Mouse (Mus musculus): ENCODE data around the gene Gm4767. TPM values are rescaled to one million over a fixed set of nuclear protein-coding genes. Genes with fewer than 3 reads are reported as not detected.
"Not testable (repeated sequence)": the region's sequence is repeated elsewhere in the genome, so short reads cannot be mapped to it uniquely, and the experiment has no call there.

Gm4767 gene
- total RNA-seq (2021), result 1 to 10 TPM; 1.2 to 1.9 TPM
- long read RNA-seq, experiment 1, result 0 reads
- long read RNA-seq, experiment 2, partial matches to known transcripts, result 0 of 1 reads
- long read RNA-seq, experiment 2, other reads (novel, unspliced or antisense), result 1 of 1 reads

DNA sequence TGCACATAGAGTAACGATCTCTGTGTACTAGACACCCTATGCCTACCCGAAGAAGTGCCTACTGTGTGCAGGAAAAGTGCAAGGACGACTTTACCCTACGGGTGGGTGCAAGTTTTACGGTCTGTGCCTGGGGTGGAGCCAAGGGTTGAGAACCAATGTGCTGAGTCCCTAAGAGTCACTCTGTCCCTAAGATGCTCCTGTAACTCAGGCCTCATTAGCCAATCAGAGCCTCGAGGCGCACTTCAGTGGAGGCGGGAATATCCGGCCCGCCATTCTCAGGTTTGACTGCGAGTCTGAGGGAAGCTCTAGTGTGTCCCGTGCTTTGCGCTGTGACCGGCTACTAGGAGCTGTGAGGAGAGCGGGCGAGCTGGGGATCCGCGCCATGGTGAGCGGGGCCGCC, at the start of gene Gm4767:
Gene Gm4767, plus strand, starts transcription at position 288 of the 400 bp plus-strand sequence.
- DNase-seq (ENCODE audit: low spot score in 2 of 2), result not testable (repeated sequence)

GRCm38 (mm10) chr10:81770506-81771403, 41.2 kb upstream of the Gm4767 start, which contains the start of gene Gm3055:
Gene Gm3055, minus strand, starts transcription at chr10:81771161.
- DNase-seq (ENCODE audit: low spot score in 2 of 2), result not testable (repeated sequence)

DNA sequence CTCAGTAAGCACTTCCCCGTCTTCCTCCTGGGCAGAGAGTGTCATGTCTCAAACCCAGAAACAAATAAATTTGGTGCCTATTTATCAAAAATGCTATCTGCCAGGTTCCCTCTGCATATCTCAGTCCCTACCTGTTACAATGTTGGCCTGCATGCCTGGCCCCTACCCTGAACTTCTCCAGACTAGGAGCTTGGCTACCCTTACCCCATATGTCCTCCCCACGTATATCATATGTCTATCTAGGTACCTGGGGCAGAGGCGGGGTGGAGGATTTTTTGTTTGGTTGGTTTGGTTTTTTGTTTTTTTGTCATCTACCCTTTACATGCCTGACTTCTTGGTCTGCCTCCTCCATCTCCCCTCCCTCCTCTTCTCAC, 40.6 kb upstream of the Gm4767 start:
- not testable (repeated sequence) for DNase-seq (ENCODE audit: low spot score in 2 of 2)

DNA sequence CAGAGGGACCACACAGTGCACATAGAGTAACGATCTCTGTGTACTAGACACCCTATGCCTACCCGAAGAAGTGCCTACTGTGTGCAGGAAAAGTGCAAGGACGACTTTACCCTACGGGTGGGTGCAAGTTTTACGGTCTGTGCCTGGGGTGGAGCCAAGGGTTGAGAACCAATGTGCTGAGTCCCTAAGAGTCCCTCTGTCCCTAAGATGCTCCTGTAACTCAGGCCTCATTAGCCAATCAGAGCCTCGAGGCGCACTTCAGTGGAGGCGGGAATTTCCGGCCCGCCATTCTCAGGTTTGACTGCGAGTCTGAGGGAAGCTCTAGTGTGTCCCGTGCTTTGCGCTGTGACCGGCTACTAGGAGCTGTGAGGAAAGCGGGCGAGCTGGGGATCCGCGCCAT, 34.2 kb downstream of the Gm4767 start:
- DNase-seq (ENCODE audit: low spot score in 2 of 2), result not testable (repeated sequence)

DNA sequence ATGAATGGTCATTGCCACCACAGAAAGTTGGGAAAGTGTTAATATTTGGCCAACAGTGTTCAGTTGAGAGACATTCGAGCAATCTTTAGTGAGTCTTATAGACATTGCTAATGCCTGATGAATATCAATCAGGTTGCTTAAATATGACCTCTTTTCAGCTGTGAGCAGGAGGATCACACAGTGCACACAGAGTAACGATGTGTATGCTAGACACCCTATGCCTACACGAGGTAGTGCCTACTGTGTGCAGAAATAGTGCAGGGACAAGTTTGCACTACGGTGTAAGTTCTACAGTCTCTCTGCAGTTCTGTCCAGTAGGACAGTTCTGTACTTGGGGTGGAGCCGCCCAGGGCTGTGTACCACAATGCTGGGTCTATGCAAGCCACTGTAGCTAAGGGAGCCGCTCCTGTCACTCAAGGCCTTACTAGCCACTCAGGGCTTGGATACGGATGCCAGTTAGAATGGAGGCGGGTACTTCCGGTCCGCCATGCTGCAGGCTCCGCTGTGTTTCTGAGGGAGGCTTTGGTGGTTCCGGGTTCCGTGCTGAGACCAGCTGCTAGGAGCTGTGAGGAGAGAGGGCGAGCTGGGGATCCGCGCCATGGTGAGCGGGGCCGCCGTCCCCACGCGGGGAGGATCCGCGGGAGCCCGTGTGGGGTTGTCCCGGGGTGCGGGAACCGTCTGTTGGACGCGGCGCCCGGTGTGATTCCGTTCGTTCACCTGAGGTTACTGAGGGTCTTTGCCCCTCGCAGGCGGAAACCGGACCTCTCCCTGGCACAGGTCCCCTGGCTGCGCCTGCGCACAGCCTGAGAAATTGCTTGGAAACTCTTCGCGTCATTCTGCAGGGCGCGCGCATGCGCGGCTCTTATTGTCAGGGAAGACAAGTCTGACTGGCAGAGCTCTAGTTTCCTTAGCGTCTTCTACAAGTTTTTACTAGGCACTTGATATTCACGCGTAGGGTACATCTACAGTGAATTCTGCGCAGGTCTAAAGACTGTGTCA, 51.7 kb downstream of the Gm4767 start, which contains the start of gene Gm32687:
Gene Gm32687, plus strand, starts transcription at position 526 of the 999 bp plus-strand sequence.
- DNase-seq (ENCODE audit: low spot score in 2 of 2), result peak in 1 of 2 experiments; percentile 1

Other genes starting within 250 kb of the Gm4767 start
- 10 to 100 TPM; 58.2 to 65.6 TPM for gene Tle2, start 237.6 kb upstream of the Gm4767 start, total RNA-seq (2021)
- gene Tle6, start 211.1 kb upstream of the Gm4767 start, total RNA-seq (2021), result 10 to 100 TPM; 21.4 to 37.3 TPM
- 1 to 10 TPM; 1.2 to 1.7 TPM for gene BC025920, start 205.9 kb upstream of the Gm4767 start, total RNA-seq (2021)
- 10 to 100 TPM; 18.2 to 21.5 TPM for gene Sirt6, start 184.4 kb upstream of the Gm4767 start, total RNA-seq (2021)
- gene Ankrd24, start 183.6 kb upstream of the Gm4767 start, total RNA-seq (2021), result 10 to 100 TPM; 20.6 to 21.6 TPM
- gene Gm10778, start 163.1 kb upstream of the Gm4767 start, total RNA-seq (2021), result 1 to 10 TPM; 2.4 to 2.8 TPM
- gene Zfp433, start 107.4 kb upstream of the Gm4767 start, total RNA-seq (2021), result 1 to 10 TPM; 4.4 to 5.8 TPM
- 1 to 10 TPM; 1.8 to 3.3 TPM for gene Gm3055, start 41.0 kb upstream of the Gm4767 start, total RNA-seq (2021)
- gene Gm32687, start 51.7 kb downstream of the Gm4767 start, total RNA-seq (2021), result 1 to 10 TPM in 1 of 2 experiments, under 1 TPM in 1; 0.83 to 1.6 TPM
- gene Zfp781, start 118.3 kb downstream of the Gm4767 start, total RNA-seq (2021), result 1 to 10 TPM in 1 of 2 experiments, under 1 TPM in 1; 0.89 to 1.0 TPM
- 1 to 10 TPM; 5.1 to 5.4 TPM for gene Zfp873, start 235.9 kb downstream of the Gm4767 start, total RNA-seq (2021)